Mouse (Mus musculus): ENCODE measurements around the gene Smco1.

Gene Smco1

DNA sequence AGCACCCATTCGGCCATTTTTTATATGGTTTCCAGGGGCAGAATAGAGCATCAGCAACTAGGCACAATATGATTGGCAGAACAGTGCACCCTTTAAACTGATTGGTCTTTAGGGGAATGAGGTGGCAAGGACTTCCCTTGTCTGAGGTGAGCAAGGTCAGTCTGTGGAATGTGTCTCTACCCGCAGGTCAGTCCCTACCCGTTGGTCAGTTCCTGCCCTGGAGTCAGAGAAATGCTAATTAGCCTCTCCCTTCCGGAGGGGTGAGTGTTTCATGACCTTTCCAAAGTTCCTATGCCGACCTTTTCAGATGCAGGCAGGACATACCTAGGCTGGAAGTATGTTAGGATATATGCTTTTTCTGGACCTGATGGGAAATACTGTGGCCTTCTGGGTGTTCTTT, 41.1 kb downstream of the Smco1 start:
- DNase-seq: no peak

DNA sequence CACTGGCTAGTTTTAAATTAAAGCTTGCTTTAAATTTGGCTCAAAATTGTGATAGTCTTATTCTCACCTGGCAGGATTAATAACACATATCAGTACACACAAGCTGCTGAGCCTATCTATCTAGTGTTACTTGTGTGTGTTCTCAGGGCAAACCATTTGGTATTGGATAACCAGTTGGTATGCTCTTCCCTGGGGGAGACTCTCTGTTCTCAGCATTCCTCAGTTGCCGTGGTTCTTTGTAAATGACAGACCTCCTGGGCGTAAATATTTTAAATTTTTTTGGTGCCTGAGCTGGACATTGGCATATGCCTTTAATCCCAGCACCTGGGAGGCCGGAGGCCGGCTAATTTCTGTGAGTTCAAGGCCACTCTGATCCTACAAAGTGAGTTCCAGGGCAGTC, 41.6 kb downstream of the Smco1 start:
- no peak for DNase-seq

DNA sequence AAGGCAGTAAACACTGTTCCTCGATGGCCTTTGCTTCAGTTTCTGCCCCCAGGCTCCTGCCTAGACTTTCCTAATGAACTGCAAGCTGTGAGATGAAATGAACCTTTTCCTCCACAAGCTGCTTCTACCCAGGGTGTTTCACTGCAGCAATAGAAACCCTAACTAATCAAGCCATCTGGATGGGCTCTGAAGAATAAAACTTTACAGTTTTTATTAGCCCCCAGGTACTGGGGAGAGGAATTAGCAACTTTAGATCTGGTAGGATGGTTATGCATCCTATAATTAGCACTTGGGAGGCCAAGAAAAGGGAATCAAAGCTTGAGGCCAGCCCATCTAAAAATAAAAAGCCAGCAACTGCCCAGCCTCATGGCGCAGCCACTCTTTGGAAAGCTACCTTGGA, 45.3 kb downstream of the Smco1 start:
- no peak for DNase-seq

DNA sequence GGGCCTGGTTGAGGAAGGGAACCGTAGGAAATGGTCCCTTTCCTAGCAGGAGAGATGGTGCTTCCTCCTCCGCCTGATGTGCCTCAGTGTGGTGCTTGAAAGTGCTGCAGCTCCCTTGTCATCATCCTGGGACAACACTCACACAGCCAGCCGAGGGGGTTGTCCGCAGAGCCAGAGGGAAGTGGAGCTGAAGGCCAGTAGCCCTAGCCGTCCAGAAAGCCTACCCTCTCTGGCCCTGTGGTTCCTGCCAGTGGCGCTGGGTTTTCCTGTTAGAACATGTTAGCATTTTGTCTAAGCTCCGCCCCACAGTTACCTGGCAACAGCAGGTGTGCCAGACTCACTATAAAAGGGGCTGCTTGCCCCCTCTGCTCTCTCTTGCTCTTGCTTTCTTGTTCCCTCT, 52.7 kb downstream of the Smco1 start:
- DNase-seq: no peak

All from lung, postnatal 4 days (tissue).